9 mouse cellular contexts compared by ENCODE assay signal in the genomic region with DNA sequence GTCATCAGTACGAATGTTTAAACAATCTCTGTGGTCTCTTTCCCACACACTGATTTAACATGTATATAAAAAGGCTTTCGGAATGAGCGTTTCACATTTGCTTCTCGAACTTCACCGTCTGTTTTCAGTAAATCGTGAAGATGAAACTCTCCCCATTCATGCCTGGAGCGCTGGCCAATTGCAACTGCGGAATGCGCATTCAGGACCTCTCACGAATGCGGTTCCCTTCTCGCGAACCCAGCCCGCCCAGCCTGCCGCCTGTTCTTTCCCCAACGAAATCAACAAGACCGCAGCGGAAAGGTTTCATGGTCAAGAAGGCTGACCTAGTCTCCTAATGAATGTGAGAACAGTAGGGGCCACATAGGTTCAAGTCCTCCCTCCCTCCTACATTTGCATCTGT.
DNase-seq lines count a peak whose midpoint lies in the region; ATAC-seq and TF ChIP-seq lines count a peak whose summit lies in the region.
"Had no signal": no experiment of that assay in that cellular context is flagged by ENCODE, and none has a peak within 500 bp of the region (broad histone marks: within the 10 kb centered on the region; RNA-seq: fewer than 3 reads in every experiment).

No protein-coding gene starts in this region.

- no peak overlapping the region for H3K27ac ChIP-seq in forebrain, embryonic 10.5 days
- H3K27ac ChIP-seq in forebrain, embryonic 15.5 days (replicated peaks) = no peak overlapping the region
- no peak overlapping the region for H3K27ac ChIP-seq in midbrain, embryonic 12.5 days (replicated peaks)
- no peak overlapping the region for H3K27ac ChIP-seq in midbrain, embryonic 15.5 days
- no peak overlapping the region for H3K27ac ChIP-seq in limb, embryonic 13.5 days
- H3K27ac ChIP-seq in stomach, postnatal 0 days (replicated peaks) = no peak overlapping the region

- peak overlapping the region; percentile 10; the same call in 1 of the 2 replicates for H3K4me3 ChIP-seq in forebrain, embryonic 10.5 days
- H3K4me3 ChIP-seq in forebrain, embryonic 15.5 days = no peak overlapping the region
- H3K4me3 ChIP-seq in midbrain, embryonic 12.5 days = no peak overlapping the region
- H3K4me3 ChIP-seq in midbrain, embryonic 15.5 days = no peak overlapping the region
- H3K4me3 ChIP-seq in limb, embryonic 13.5 days = no peak overlapping the region
- H3K4me3 ChIP-seq in stomach, postnatal 0 days (ENCODE audit: low read depth, low read length) = peak overlapping the region; percentile 19

- no peak for TF ChIP-seq EP300 in stomach, postnatal 0 days (optimal IDR thresholded peaks at IDR 0.05)

- no peak for DNase-seq in forebrain, embryonic 10.5 days (ENCODE audit: extremely low spot score, low spot score)
- DNase-seq in stomach, postnatal 0 days (ENCODE audit: low spot score) = peak; percentile 34
- no peak for DNase-seq in thymus, postnatal 10 days (ENCODE audit: low spot score in 2 of 2)
- DNase-seq in gastrocnemius, postnatal 36 days = no peak
- DNase-seq: thymus, postnatal 36 days had no signal

- no peak overlapping the region for H3K9ac ChIP-seq in forebrain, embryonic 15.5 days (replicated peaks)
- H3K9ac ChIP-seq in midbrain, embryonic 12.5 days (replicated peaks) = no peak overlapping the region
- H3K9ac ChIP-seq in midbrain, embryonic 15.5 days = no peak overlapping the region
- H3K9ac ChIP-seq in limb, embryonic 13.5 days = no peak overlapping the region
- H3K9ac ChIP-seq in stomach, postnatal 0 days (ENCODE audit: low read length) = no peak overlapping the region

- no peaks in the 10 kb centered on the region for H3K36me3 ChIP-seq in forebrain, embryonic 10.5 days (replicated peaks)
- no peaks in the 10 kb centered on the region for H3K36me3 ChIP-seq in forebrain, embryonic 15.5 days
- H3K36me3 ChIP-seq in midbrain, embryonic 12.5 days = no peaks in the 10 kb centered on the region
- no peaks in the 10 kb centered on the region for H3K36me3 ChIP-seq in midbrain, embryonic 15.5 days (replicated peaks)
- no peaks in the 10 kb centered on the region for H3K36me3 ChIP-seq in limb, embryonic 13.5 days
- no peaks in the 10 kb centered on the region for H3K36me3 ChIP-seq in stomach, postnatal 0 days (ENCODE audit: control insufficient read depth, insufficient read depth, low read length)

- no peak for TF ChIP-seq CTCF in stomach, postnatal 0 days (IDR thresholded peaks at IDR 0.05; ENCODE audit: low read depth)

- H3K9me3 ChIP-seq in forebrain, embryonic 10.5 days = no peaks in the 10 kb centered on the region; the same call in 1 of the 2 replicates
- no peaks in the 10 kb centered on the region for H3K9me3 ChIP-seq in forebrain, embryonic 15.5 days
- H3K9me3 ChIP-seq in midbrain, embryonic 12.5 days = no peaks in the 10 kb centered on the region
- no peaks in the 10 kb centered on the region for H3K9me3 ChIP-seq in midbrain, embryonic 15.5 days
- H3K9me3 ChIP-seq in limb, embryonic 13.5 days = no peaks in the 10 kb centered on the region
- H3K9me3 ChIP-seq in stomach, postnatal 0 days (ENCODE audit: control insufficient read depth, low read length) = no peaks in the 10 kb centered on the region

- 26% methylated on average over 18 of the region's 18 CpGs for WGBS in forebrain, embryonic 10.5 days
- 24% methylated on average over 18 of the region's 18 CpGs for WGBS in forebrain, embryonic 15.5 days
- 30% methylated on average over 18 of the region's 18 CpGs for WGBS in midbrain, embryonic 12.5 days
- WGBS in midbrain, embryonic 15.5 days = 24% methylated on average over 18 of the region's 18 CpGs
- WGBS in limb, embryonic 13.5 days = 14% methylated on average over 18 of the region's 18 CpGs
- 10% methylated on average over 18 of the region's 18 CpGs for WGBS in stomach, postnatal 0 days

- intact Hi-C loops in gastrocnemius, postnatal 36 days (cut with DNase I) = no loop called here

- H3K27me3 ChIP-seq in forebrain, embryonic 10.5 days (ENCODE audit: poor library complexity, severe bottlenecking) = peaks cover 42% of the 10 kb centered on the region
- peaks cover 9% of the 10 kb centered on the region; the same call in 1 of the 2 replicates for H3K27me3 ChIP-seq in forebrain, embryonic 15.5 days
- peaks cover 31% of the 10 kb centered on the region; the same call in 1 of the 2 replicates for H3K27me3 ChIP-seq in midbrain, embryonic 12.5 days
- H3K27me3 ChIP-seq in midbrain, embryonic 15.5 days (replicated peaks) = peaks cover 14% of the 10 kb centered on the region
- peaks cover 10% of the 10 kb centered on the region; the same call in 1 of the 2 replicates for H3K27me3 ChIP-seq in limb, embryonic 13.5 days
- no peaks in the 10 kb centered on the region for H3K27me3 ChIP-seq in stomach, postnatal 0 days (ENCODE audit: control insufficient read depth, insufficient read depth, low read length)

- H3K4me1 ChIP-seq in forebrain, embryonic 10.5 days = peaks cover 28% of the 10 kb centered on the region
- peaks cover 5% of the 10 kb centered on the region; the same call in 1 of the 2 replicates for H3K4me1 ChIP-seq in forebrain, embryonic 15.5 days
- H3K4me1 ChIP-seq in midbrain, embryonic 12.5 days = peaks cover 9% of the 10 kb centered on the region; the same call in 1 of the 2 replicates
- H3K4me1 ChIP-seq in midbrain, embryonic 15.5 days = no peaks in the 10 kb centered on the region
- H3K4me1 ChIP-seq in limb, embryonic 13.5 days = peaks cover 47% of the 10 kb centered on the region
- no peaks in the 10 kb centered on the region for H3K4me1 ChIP-seq in stomach, postnatal 0 days (replicated peaks; ENCODE audit: control insufficient read depth, insufficient read depth)

- no peak overlapping the region for H3K4me2 ChIP-seq in forebrain, embryonic 15.5 days (replicated peaks)
- peak overlapping the region; percentile 10; the same call in 1 of the 2 replicates for H3K4me2 ChIP-seq in midbrain, embryonic 12.5 days (replicated peaks)
- H3K4me2 ChIP-seq in midbrain, embryonic 15.5 days = no peak overlapping the region
- H3K4me2 ChIP-seq in limb, embryonic 13.5 days (replicated peaks) = peak overlapping the region; percentile 44
- H3K4me2 ChIP-seq in stomach, postnatal 0 days (replicated peaks; ENCODE audit: low read depth) = peak overlapping the region; percentile 42

- ATAC-seq in forebrain, embryonic 15.5 days (replicated peaks) = no peak
- no peak for ATAC-seq in midbrain, embryonic 12.5 days (ENCODE audit: low FRiP score, low read depth)
- no peak for ATAC-seq in midbrain, embryonic 15.5 days (replicated peaks)
- ATAC-seq in limb, embryonic 13.5 days (ENCODE audit: low FRiP score, low read depth) = no peak
- ATAC-seq in stomach, postnatal 0 days (ENCODE audit: low FRiP score, low TSS enrichment) = no peak; the same call in 1 of the 2 replicates

Comparison
In these comparisons a context has a peak if more than half of its experiments do, and no peak if none do; other contexts are left out.
1. H3K4me3 ChIP-seq: peak in forebrain, embryonic 10.5 days (single experiment) and stomach, postnatal 0 days (single experiment); none in forebrain, embryonic 15.5 days (single experiment), midbrain, embryonic 12.5 days (single experiment), midbrain, embryonic 15.5 days (single experiment) and limb, embryonic 13.5 days (single experiment).
2. H3K4me2 ChIP-seq: peak in midbrain, embryonic 12.5 days (single experiment), limb, embryonic 13.5 days (single experiment) and stomach, postnatal 0 days (single experiment); none in forebrain, embryonic 15.5 days (single experiment) and midbrain, embryonic 15.5 days (single experiment).